Mouse (Mus musculus): ENCODE measurements around the gene Cd207.

DNA sequence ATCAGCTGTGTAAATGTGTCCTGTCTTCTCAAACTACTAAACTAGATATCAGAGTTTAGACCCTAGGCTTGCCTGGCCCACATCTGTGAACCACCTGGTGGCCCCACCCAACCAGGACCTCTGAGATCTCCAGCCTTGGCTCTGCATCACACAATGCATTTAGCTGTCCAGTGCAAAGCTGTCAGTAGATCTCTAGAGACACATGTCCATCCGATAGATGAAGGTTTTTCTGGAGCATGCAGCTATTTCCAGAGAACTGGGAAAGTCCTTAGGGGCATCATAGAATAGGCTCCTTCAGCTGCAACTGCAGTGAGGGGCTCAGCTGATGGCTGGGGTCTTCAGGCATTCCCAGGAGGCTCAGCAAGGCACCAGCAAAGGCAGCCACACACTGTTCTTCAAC lies 26.6 kb upstream of the Cd207 start:
- TF ChIP-seq POLR2A (IDR thresholded peaks at IDR 0.05; ENCODE audit: control insufficient read depth, extremely low read depth, insufficient read depth, low read length, poor library complexity) (no peak), CTCF (IDR thresholded peaks at IDR 0.05; ENCODE audit: borderline replicate concordance, control insufficient read depth, extremely low read depth, insufficient read depth, low read length, poor library complexity) (no peak)

All from thymus, adult 2 months (tissue).